Mouse (Mus musculus) limb, embryonic 14.5 days (tissue): ENCODE data around the gene Parp16. TPM values are rescaled to one million over a fixed set of nuclear protein-coding genes. Genes with fewer than 3 reads are reported as not detected.

ENCODE experiments used
- ATAC-seq: fragments of 200-750 bp; cut with Nextera tagmentation; 2 replicates; pipeline ENCODE4 v1.8.0; 2017; ENCODE audit warnings: low read depth, moderate number of reproducible peaks, moderate TSS enrichment; ENCODE audit not compliant: low FRiP score
- DNase-seq: peaks from one replicate; pipeline ENCODE4 v3.0.0-alpha.2; 2015; ENCODE audit warnings: low spot score
- H3K27ac ChIP-seq: fragments of 300-500 bp; sonication (generic); replicated peaks from 2 replicates; pipeline ENCODE4 v1.5.1; 2014; ENCODE audit warnings: low read depth, mild to moderate bottlenecking, low read length, moderate library complexity, mixed read lengths
- H3K27me3 ChIP-seq: fragments of 300-500 bp; sonication (generic); 2 replicates; pipeline ENCODE4 v1.6.1; 2014; ENCODE audit warnings: low read length, mixed read lengths; ENCODE audit not compliant: control insufficient read depth, insufficient read depth
- H3K36me3 ChIP-seq: fragments of 300-500 bp; sonication (generic); 2 replicates; pipeline ENCODE4 v1.6.1; 2014; ENCODE audit warnings: mild to moderate bottlenecking, low read length, moderate library complexity, mixed read lengths; ENCODE audit not compliant: control insufficient read depth, insufficient read depth
- H3K4me1 ChIP-seq: fragments of 300-500 bp; sonication (generic); 2 replicates; pipeline ENCODE4 v1.6.1; 2014; ENCODE audit warnings: antibody characterized with exemption, low read length, mixed read lengths; ENCODE audit not compliant: control insufficient read depth, insufficient read depth
- H3K4me2 ChIP-seq: fragments of 300-500 bp; sonication (generic); replicated peaks from 2 replicates; pipeline ENCODE4 v1.6.1; 2014; ENCODE audit warnings: low read depth, mild to moderate bottlenecking, low read length, moderate library complexity; ENCODE audit not compliant: severe bottlenecking
- H3K4me3 ChIP-seq: fragments of 300-500 bp; sonication (generic); replicated peaks from 2 replicates; pipeline ENCODE4 v1.5.1; 2014; ENCODE audit warnings: low read length
- H3K9ac ChIP-seq: fragments of 300-500 bp; sonication (generic); 2 replicates; pipeline ENCODE4 v1.6.1; 2014; ENCODE audit warnings: mild to moderate bottlenecking, low read depth, low read length, moderate library complexity; ENCODE audit not compliant: severe bottlenecking
- H3K9me3 ChIP-seq: fragments of 300-500 bp; sonication (generic); 2 replicates; pipeline ENCODE4 v1.6.1; 2016; ENCODE audit warnings: low read length; ENCODE audit not compliant: control insufficient read depth
- POLR2A ChIP-seq: fragments of 200-500 bp; IDR thresholded peaks from 2 replicates; pipeline ENCODE4 v1.8.0; 2012; ENCODE audit warnings: inconsistent platforms, mild to moderate bottlenecking, moderate library complexity, borderline replicate concordance; ENCODE audit not compliant: insufficient read depth, insufficient read length; ENCODE audit errors: extremely low read depth
- WGBS: fragments of 180-500 bp; shearing (Covaris S2); extraction: QIAGEN DNeasy Blood & Tissue Kit; methylation state at CpG from one replicate; pipeline ENCODE4 v1.1.7; 2014; 5-methylcytosine and 5-hydroxymethylcytosine counted together
- polyA plus RNA-seq, 2 experiments: library from polyadenylated mRNA; depleted of rRNA in 1 of 2; stranded (reverse) in 1 of 2; unstranded in 1 of 2; fragments of >200 nt; fragmentation: Nextera tagmentation in 1 of 2; extraction: Ambion mirVana in 1 of 2; gene quantifications; 2 replicates each; pipeline versions ENCODE4 v1.2.1 to v1.2.3; 2012 to 2014

The Parp16 gene
- polyA plus RNA-seq, 2 experiments, result 7.6 TPM

GRCm38 (mm10) chr9:65199723-65200122, 4.6 kb downstream of the Parp16 start:
- 54% methylated on average over 7 of the region's 7 CpGs for WGBS
- H3K27ac ChIP-seq, result no peak overlapping the region

GRCm38 (mm10) chr9:65200606-65201005, 5.5 kb downstream of the Parp16 start:
- Histone ChIP-seq H3K9ac (no peak overlapping the region), H3K4me1 (peaks cover 2% of the 10 kb centered on the region), H3K36me3 (no peaks in the 10 kb centered on the region), H3K4me2 (no peak overlapping the region), H3K27me3 (no peaks in the 10 kb centered on the region), H3K27ac (no peak overlapping the region), H3K4me3 (no peak overlapping the region), H3K9me3 (no peaks in the 10 kb centered on the region)
- ATAC-seq, result no peak
- no peak for TF ChIP-seq POLR2A
- no peak for DNase-seq
- WGBS, result 42% methylated on average over 1 of the region's 1 CpGs

More at GRCm38 (mm10) chr9:65199723-65200122, 4.6 kb downstream of the Parp16 start:
- ATAC-seq (no peak), DNase-seq (no peak)
- no peak overlapping the region for H3K4me2 ChIP-seq
- no peaks in the 10 kb centered on the region for H3K36me3 ChIP-seq
- no peak overlapping the region for H3K4me3 ChIP-seq
- H3K9ac ChIP-seq, result no peak overlapping the region
- H3K9me3 ChIP-seq, result no peaks in the 10 kb centered on the region
- no peaks in the 10 kb centered on the region for H3K27me3 ChIP-seq
- H3K4me1 ChIP-seq, result peaks cover 10% of the 10 kb centered on the region
- TF ChIP-seq POLR2A, result no peak

GRCm38 (mm10) chr9:65201021-65201380, 5.8 kb downstream of the Parp16 start:
- no peak overlapping the region for H3K4me2 ChIP-seq
- 31% methylated on average over 3 of the region's 3 CpGs for WGBS
- H3K9me3 ChIP-seq, result no peaks in the 10 kb centered on the region
- no peak for TF ChIP-seq POLR2A
- H3K4me1 ChIP-seq, result no peaks in the 10 kb centered on the region; the same call in 1 of the 2 replicates
- no peak overlapping the region for H3K9ac ChIP-seq
- DNase-seq (no peak), ATAC-seq (no peak)
- H3K27me3 ChIP-seq, result no peaks in the 10 kb centered on the region
- H3K27ac ChIP-seq, result peak overlapping the region; percentile 43; the same call in 1 of the 2 replicates
- no peaks in the 10 kb centered on the region for H3K36me3 ChIP-seq
- no peak overlapping the region for H3K4me3 ChIP-seq

- Histone ChIP-seq H3K27me3 (no peaks in the 10 kb centered on the region), H3K27ac (peak overlapping the region; percentile 43), H3K9ac (peak overlapping the region; percentile 46), H3K4me3 (peak overlapping the region; percentile 25), H3K4me1 (no peaks in the 10 kb centered on the region), H3K4me2 (peak overlapping the region; percentile 46), H3K36me3 (no peaks in the 10 kb centered on the region), H3K9me3 (no peaks in the 10 kb centered on the region)
- DNase-seq (peak; percentile 93), ATAC-seq (peak; percentile 89)
- WGBS, result under 1% methylated on average over 18 of the region's 18 CpGs
- TF ChIP-seq POLR2A, result peak; percentile 47; the same call in 1 of the 2 replicates
Observed at GRCm38 (mm10) chr9:65201381-65202164, 6.4 kb downstream of the Parp16 start.

- no peaks in the 10 kb centered on the region for H3K9me3 ChIP-seq
- peak overlapping the region; percentile 46 for H3K9ac ChIP-seq
- 33% methylated on average over 11 of the region's 11 CpGs for WGBS
- H3K27me3 ChIP-seq, result no peaks in the 10 kb centered on the region
- no peak for TF ChIP-seq POLR2A
- peak overlapping the region; percentile 25 for H3K4me3 ChIP-seq
- H3K27ac ChIP-seq, result peak overlapping the region; percentile 39
- no peak for DNase-seq
- ATAC-seq, result no peak
- H3K4me1 ChIP-seq, result no peaks in the 10 kb centered on the region
- peak overlapping the region; percentile 46 for H3K4me2 ChIP-seq
- H3K36me3 ChIP-seq, result no peaks in the 10 kb centered on the region
Observed at GRCm38 (mm10) chr9:65202165-65202754, 7.1 kb downstream of the Parp16 start.
